Mouse (Mus musculus) layer of hippocampus, adult 9-10 months (tissue): ENCODE measurements at regions not wholly inside any gene's neighbourhood (a gene's known extent, or its start where the extent isn't known, plus 50 kb on each side); places are given as distances from the start of the nearest gene placed in this dataset.

Experiments
- DNase-seq: peaks from one replicate; pipeline ENCODE4 v3.0.0; 2022; ENCODE audit warnings: low spot score

DNA sequence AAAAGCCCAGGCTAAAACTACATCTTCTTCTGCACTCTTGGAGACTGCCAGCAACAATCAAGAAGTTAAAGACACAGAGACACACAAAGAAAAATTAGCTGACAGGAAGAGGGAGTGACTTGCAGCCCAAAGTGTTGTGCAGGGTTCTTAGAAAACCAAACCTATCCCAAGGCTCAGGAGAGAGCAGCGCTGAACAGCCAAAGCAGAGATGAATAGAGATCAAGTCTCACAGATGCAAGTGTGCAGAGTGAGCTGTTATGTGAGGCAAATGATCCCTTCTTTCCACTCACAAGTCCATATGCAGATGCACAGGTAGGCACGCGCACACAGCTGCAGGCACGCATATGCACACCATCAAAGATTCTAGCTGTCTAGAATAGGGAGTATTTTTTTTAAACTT is 318.0 kb upstream of the Npvf start:
- DNase-seq, result no peak

DNA sequence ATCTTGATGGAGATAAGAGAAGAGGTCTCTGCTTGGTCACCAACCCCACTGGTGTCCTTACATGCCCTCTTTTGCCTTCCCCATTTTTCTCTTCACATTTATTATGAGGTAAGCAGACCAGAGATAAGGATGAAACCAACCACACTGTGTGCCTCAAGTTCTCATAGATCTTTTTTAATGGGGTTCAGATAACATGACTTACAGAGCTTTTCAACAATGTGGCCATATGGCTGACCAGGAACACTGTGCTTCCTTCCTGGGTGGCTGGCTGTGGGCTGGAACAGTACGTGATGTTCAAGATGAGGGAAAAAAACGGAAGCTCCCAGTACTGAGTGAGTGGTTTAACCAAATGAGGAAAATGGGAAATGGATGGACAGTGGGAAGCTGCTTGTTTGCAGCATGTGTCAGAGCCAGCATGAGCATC is 319.0 kb upstream of the Npvf start:
- DNase-seq, result no peak

- no peak for DNase-seq
Observed at GRCm38 (mm10) chr6:50973815-50974214, 319.6 kb upstream of the Npvf start.

DNA sequence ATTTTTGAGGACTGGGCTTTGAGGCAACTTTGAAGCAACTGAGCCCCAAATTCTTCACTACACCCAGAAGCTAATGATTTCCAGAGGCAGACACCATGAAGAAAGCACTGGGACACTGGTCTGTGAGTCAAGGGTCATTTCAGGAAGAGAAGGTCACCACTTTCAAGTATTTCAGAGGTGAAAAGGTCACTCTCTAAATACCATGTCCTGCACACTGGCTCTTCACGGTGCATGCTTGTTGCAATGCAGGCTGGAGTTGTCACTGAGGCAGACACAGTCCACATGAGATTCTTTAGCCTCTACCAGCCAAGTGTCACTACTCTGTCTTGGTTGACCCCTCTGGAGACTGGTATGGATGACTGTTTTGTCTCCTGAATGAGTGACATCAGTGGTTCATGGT is 320.7 kb upstream of the Npvf start:
- DNase-seq, result no peak

DNA sequence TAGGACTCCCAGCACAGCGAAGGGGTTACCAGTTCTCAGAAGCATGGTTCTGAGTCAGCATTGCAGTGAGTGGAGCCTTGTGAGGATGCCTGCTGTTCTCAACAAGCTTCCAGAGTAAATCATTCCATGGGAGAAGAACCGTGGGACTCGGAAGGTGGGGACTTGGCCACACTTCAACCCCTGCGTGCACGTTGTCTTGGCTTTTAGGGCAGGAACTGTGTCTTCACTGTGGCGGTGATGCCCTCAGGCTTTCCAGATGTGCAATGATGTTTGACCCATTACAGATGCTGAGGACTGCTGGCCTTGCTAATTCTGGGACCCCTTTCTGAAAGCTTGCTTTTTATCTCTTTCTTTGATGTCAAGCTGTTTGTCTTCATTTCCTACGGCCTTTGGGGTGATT is 322.7 kb upstream of the Npvf start:
- DNase-seq, result no peak

DNA sequence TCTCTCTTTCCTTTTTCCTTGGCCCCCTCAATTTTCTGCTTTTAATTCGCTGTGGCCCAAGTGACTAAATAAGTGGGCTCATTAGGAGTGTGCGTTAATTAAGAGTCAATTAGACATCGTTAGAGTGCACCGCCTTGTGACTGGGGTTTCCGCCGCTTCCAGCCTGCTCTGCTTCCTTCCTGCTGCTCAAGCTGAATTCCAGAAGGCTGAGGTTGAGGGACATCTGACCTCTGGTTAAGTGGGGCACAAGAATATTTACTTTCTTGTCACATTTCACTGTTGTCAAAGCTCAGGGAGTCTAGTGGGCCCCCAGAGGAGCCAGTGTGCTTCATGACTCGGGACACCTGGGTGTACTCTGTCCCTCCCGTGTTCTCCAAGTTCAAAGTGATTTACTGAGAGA is 323.1 kb upstream of the Npvf start:
- no peak for DNase-seq

GRCm38 (mm10) chr6:50978016-50978415 is 323.8 kb upstream of the Npvf start:
- DNase-seq, result no peak

DNA sequence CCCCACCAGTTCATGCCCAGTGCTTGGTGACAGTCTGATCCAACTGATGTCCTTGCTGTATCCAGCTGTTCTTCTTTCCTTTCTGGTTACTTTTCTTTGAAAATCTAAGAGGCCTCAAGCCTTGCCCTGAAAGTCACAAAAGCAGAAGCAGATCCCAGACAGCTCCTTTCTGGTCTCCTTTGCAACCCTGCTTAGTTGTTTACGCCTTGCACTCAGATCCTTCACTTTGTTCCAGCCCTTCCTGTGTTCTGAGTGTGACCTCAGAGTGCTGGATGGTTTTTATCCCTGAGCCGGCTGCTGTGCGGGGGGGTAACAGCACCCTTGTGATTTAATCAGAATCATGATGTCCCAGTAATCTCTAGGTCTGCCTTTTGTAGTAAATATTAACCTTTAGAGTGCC is 324.3 kb upstream of the Npvf start:
- no peak for DNase-seq

DNA sequence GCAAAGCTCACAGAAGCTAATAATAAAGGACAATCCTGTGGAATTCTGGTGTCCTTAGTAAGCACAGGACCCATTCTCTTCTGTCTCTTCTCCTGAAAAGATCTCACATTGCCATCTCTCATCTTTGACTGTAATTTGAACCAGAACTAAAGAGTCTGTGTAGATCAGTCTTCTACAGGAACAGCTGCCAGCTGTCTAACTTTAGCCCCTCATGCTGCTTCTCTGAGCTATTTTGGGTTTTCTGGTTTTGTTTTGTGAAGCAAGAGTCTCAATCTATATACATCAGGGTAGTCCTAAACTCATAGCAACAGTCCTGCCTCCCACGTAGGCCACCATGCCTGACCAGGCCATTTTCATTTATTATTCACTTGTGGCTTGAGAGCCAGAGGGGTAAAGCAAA is 325.5 kb upstream of the Npvf start:
- no peak for DNase-seq

DNA sequence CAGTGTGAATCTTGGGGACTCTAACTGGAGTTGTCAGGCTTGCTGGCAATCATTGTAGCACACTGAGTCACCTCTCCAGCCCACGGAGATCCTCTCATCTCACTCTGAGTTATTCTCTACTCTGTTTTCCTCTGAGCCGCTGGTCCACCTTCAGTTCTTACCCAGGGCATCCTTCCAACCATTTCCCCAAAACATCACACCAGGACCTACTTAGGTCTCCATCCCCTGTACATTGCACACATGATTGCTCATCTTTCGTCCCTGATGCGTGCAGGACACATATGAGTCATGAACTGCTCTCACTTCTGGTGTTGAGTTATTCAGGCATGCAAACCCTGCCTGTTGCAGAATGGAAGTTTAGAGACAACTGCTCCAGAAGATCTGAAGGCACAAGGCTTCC is 326.1 kb upstream of the Npvf start:
- DNase-seq, result no peak

GRCm38 (mm10) chr6:50981702-50982309 is 327.6 kb upstream of the Npvf start:
- no peak for DNase-seq

DNA sequence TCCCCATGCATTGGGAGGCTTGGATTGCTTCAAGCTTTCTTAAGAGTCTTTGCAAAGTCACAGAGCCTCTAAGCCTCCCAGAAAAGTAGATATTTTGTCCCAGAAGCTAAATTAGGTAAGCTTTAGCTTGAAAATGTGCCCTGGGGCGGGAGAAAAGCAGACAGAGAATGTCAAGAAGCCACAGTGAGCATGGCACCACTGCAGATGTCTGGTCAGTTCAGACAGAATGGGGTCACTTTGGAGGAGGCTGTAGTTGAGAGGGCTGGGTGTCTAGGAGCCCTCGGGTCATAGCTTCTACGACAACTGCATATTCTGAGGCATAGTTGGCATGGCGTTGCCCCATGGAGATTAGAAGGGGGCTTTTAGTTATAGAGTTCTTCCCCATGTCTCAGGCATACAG is 328.6 kb upstream of the Npvf start:
- DNase-seq, result no peak

DNA sequence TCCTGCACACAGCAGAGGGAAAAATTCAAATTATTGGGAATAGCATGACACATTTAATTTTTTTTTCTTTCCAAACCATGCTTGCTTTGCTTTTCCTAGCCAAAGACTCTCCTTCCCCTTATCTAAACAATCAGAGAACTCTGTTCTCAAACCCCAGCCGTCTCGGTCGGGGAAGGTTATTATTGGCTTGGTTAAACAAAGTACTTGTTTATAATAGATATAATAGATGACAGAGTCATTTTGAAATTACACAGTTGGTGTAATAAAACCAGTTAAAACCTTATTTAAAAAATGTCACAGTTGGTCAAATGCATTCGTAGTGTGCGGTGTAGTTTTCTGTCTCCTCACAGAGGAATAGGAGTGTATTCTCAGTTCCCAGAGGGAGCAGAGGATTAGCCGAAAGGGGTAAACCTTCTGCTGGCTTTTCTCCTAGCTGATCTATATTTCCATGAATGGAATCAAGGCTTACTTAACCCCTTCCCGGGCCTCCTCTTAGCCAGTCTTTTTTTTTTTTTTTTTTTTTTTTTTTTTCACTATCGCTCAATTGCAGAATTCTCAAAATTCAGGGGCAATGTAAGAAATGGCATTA is 329.4 kb upstream of the Npvf start:
- DNase-seq, result no peak

DNA sequence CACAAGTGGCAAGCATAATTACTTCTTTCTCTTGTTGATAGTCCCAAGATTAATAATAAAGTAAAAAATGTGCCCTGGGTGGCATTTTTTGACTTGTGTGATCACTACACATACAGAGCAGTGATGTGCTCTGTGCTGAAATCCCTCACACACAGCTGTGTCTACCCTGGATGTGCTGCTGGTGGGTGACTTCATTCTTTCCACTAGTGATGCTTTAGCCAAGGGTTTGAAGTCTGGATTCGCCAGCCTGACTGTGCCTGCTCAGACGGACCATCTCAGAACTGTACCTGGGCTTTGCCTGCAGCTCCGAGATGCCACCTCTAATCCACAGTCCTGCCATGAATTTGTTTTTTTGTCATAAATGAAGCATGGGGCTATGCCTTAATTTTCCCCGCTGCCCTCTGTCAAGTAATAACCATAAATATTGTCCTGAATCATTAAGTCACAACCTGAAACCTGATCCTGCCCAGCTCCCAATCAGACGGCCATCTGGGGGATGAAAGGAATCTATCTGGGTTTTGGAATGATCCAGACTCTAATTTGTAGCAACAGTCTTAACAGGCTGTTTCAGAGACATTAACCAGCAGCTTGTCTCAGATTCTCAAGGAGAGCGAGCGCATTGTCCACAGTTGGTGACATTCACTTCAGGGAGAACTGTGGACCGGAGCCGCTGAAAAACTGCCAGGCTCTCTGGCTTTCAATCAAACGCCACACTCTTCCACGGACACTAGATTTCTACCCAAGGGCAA is 330.1 kb upstream of the Npvf start:
- DNase-seq, result no peak

DNA sequence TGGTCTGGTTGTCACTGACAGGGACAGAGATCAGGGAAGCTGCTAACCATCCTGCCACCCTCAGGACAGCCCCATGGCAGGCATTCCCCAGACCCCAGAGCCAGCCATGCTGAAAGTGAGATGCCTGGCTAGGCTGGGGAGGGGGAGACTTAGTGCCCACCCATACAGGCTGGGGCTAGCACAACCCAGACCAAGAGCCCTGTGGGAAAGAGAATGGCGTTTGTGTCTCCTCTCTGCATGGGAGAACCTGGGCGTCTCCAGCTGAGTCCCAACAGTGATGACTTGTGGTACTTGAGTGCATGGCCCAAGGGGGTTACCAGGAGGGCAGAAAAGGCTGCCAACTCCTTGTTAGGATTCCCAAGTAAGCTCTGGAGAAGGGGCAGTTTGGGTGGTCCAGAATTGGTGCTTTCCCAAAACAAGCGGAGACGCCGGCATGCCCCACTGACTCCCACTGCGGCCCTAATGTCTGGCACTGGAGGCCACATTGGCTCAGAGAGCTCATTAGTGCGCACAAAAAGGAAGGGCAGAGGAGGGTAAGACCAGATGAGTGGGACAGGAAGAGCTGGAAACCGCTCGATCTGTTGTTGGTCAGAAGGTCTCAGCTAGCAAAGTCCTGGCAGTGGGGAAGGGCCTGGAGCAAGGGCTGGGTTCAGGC is 332.2 kb upstream of the Npvf start:
- DNase-seq, result no peak

- no peak for DNase-seq
Observed at GRCm38 (mm10) chr6:50988561-50988960, 334.3 kb upstream of the Npvf start.

DNA sequence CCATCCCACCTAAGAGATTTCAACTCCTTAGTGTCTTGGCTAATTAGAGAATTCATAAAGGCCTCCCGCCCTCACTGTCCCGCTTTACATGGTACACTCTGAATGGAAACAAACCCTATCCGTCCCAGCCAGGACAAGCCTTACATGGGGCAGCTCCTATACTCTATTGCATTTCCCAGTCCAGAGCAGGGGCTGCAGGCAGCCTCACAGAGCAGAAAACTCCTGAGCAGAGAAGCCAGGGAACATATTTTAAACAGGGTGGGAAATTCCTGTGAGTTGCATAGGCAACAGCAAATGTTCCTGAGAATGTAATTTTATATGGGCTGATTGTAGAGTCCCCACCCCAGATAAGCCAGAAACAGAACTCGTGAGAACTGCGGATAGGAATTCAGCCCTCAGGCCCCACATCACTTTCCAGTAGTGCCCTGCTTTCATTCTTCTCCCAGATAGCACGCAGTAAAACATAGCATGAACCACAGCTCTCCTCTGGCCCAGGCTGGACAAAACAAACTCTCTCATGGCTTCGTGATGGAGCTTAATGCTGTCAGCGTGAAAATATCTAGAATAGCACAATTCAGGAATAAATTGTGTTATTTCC is 337.4 kb upstream of the Npvf start:
- DNase-seq, result no peak

DNA sequence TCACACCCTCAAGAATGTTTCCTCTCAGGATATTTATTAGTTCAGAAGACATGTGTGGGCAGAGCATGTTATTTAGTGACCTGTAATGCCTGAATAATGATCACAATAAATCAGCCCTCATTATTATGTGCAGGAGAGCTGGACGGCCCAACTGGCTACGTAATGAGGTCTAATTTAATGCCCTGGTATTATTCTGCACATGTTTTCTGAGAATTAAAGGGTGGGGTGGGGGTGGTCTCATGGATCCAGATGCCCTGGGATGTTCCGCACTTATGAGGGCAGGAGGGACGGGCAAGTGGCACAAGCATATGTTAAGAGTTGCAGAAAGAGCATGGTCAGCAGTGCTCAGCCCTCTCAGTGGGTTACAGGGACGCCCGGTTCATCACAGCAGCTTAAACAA is 339.7 kb upstream of the Npvf start:
- no peak for DNase-seq

DNA sequence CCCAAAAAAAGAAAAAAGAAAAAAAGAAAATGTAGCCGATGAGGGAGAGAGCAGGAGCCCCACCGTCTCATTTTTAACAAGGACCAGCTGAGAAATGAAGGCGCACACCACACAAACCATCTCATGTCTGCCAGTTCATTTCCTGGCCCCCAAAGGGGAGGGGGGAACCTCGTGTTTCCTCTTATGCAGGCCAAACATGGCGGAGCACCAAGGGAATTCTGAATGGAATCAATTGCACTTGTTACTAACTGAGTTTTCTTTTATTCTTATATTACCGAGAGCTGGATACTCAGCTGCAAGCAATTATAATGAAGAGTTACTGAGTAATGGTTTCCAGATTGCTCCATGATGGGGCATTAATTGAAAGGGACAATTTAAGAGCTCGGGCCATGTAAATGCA is 348.5 kb upstream of the Npvf start:
- no peak for DNase-seq

GRCm38 (mm10) chr6:51006074-51006591 is 351.9 kb upstream of the Npvf start:
- DNase-seq, result no peak

DNA sequence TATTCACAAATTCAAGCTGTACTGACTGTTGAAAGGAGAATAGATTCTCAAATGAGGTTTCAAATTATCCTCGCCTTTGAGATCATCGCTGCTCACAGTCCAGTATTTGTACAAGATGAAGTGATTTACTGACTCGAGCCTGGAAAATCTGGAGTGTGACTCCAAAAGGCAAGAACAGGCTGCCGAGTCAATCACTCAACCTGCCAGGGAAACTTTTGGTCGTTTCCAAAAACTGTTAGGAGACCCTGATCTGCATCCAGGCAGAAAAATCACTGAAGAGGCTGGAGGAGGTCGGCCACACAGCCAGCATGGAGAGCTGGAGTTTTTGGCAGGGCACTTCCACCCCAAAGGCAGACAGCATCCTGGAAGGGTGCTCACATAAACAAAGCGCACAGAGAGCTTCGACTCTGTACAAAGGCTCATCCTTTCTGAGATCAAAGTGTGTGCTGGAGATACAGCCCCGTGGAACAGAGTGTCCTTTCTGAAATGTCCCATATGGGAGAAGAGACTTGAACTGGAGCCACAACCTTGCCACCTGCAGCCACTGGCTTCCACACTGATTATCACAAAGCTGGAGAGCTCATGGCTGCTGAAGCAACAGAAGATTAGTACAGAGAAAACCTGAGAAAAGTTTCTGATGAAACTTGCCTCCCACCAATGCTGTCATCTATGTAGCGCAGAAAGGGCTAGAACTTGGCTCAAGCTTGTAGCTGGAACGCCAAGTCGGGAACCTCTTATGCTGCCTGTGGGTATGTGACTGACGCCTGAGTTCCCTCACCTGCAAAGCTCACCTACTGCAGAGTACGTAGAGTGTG is 355.5 kb upstream of the Npvf start:
- DNase-seq, result no peak

- DNase-seq, result no peak
Observed at GRCm38 (mm10) chr6:51010536-51010935, 356.3 kb upstream of the Npvf start.
